Mouse (Mus musculus) 3T3-L1 (cell line): ENCODE measurements around the gene Ykt6.

Experiments used
- DNase-seq: peaks from one replicate; pipeline ENCODE4 v3.0.0-alpha.2; 2015; ENCODE audit warnings: low read depth, low spot score

The Ykt6 gene

DNA sequence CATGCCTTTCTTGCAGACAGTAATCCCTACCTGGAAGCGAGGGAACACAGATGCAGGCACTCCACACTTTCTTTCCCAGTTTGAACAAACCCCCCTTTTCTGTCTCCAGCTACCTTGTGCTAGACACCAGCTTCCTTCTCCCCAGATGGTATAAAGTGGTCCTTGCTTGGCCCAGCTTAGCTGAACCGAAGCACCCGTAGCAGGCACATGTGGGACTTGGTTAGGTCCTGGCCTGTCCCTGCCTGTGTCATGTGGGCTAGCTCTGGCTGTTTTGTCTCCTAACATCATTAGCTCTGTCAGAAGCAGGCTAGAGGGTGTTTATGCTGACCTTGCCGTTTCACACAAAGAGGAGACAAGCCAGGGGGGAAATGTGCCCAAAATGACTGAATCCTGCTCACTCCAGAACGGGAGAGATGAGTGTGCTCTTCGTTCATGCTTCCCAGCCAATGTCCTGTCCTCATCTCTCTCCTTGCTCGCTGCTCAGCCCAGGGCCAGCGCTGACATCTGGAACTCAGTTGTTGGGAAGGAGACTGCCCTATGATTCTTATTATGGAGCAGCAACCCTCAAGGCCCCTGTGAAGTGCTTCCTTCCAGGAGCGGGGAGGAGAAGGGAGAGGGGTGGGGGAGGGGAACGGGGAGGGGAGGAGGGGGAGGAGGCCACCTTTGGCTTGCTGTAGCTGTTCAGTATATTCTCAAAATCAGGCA is 6.8 kb upstream of the Ykt6 start:
- DNase-seq = no peak

DNA sequence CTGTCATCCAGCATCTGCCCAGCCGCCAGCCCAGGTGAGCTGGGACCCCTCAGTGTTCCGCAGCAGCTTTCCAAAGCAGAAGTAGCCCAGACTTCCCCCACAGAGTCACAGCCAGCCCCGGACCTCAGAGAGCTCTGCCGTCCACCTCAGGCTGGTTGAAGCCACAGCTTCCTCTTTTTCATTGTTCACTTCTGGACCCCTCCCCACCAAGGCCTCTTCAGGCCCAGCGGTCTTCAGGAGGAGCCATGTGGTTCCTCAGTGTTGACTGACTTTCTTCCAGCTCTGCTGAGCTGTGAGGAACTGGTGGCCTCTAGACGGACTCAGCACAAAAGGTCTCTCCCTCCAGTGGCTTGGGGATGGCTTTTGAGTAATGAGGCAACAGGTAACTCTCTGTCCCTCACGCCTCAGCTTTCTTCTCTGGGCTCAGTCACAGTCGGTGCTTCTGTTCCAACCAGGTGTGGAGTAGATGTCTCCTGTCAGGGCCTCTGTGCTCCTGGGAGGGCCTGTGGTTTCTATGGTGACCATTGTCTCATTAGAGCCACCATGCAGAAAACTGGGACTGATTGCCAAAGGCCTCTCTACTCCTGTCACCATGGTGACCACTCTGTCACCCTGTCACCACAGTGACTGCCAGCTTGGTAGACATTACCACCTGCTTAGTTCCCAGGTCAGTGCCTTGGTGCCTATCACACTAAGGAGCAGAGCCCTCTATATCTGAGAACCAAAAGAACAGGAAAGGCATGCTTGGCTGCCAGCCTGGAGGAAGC is 5.7 kb upstream of the Ykt6 start, which contains the start of gene Gck:
Gene Gck, minus strand, starts transcription at position 496 of the 767 bp plus-strand sequence.
- no peak for DNase-seq

DNA sequence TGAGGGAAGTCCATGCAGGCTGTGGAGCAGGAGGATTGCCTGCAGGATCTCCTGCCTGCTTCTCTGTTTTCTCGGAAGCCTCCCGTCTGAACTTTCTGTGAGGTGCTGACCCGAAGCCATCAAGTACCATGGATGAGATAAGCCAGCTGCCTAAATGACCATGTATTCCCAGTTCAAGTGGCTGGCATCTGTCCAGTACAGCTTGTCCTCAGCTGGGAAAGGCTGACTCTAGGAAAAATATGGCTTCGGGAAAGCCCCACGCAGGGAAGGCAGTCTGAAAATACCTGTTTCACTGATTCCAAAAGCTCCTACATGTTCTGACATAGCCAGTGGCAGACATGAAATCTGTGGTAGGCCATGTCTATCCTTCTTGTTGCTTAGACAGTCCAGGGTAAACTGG is 3.0 kb upstream of the Ykt6 start:
- DNase-seq = no peak

DNA sequence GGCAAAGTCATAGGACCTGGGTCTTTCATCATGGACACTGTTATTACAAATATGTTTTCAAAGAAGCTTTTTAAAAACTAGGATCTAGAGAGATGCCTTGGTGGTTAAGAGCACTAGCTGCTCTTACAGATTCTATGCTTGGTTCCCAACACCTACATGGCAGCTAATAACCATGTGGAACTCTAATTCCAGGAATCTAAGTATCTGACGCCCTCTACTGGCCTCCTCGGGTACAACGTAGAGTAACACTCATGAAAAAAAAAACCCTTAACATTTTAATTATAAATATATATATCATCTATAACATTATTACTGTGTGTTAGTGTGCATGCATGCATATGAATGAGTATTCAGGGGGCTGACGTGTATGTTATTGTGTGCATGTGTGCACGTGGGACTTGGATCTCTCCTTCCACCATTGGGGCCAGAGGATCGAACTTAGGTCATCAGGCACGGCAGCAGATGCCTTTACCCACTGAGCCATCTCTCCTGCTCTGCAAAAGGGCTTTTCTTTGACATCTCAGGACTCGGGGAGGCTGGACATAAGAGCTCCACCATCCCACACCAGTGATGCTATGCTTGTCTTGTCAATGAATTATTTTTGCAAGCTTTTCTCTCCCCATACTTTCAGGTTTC is 2.2 kb upstream of the Ykt6 start:
- DNase-seq = peak; percentile 71

DNA sequence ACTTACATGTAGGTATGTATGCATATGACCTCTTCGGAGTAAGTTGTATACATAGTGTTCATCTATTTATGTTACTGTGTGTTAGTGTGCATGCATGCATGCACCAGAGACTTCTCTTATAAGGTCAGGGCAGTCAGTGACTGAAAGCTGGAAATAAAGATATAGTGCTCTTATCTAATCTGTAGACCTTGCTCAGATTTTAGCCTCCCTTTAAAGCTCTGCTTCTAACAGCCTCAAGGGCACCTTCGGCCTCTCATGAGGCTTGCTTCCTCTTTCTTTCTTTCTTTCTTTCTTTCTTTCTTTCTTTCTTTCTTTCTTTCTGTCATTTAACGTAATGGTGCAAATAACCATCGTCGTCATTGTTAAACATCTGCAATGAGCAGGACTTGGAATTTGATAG is 1.1 kb upstream of the Ykt6 start:
- DNase-seq = no peak

DNA sequence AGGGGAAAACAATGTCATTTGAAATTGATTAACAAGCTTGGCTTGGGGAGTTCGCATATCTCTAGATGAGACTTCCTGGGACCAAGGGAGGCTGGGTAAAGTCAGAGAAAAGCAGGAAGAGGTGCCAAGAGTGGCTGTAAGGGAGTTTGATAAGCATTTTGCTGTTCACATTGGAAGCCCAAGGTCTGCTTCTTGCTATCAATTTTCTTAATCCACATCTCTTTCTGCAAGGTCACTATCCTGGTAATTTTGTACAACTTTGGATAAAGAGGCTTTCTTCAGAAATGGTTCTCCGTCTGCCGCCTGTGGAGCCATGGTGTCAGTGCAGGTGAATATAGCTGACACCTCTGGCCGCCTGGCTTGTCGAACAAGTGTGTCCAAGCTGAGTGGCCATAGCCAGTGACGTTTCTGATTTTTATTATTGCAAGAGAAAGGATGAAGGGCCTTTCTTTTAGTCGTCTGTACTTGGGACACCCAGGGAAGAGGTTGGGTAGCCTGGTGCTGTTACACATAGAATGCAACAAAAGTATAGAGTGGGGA is 458 bp upstream of the Ykt6 start:
- DNase-seq = peak; percentile 68

DNA sequence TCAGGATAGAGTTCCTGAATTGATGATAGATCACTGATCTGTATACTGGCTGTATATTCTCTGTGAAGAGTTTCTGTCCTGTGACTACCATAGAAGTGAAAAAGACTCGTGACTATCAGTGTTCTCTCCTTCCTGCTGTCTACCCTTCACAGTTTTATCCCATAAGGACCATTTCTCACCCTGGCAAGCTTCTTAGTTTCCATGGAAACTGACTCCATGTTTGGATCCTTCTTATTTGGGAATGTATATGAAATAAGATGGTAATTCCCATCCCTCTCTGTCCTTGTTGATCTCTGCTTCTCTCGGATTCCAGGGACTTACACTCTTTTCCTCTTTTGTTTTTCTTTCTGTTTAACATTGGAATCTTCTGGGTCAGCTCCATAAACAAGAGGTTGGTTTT is 4.6 kb downstream of the Ykt6 start:
- DNase-seq = no peak

DNA sequence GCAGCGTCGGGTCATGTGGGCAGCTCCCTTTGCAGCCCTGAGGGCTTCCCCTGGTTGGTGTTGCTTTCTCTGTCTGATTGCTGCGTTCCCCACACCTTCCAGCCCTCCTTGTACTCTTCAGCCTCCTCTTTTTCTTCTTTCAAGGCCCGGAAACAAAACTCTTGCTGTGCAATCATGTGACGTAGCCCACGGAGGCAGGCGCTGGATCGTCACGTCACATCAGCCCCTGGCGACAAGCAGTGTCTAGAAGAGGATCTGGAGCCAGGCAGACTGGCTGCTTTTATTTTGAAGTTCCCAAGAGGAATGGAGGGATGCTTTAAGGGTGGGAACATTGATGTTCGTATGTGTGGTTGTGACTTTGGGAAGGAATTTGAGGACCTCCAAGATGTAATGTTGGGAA is 10.4 kb downstream of the Ykt6 start:
- no peak for DNase-seq

DNA sequence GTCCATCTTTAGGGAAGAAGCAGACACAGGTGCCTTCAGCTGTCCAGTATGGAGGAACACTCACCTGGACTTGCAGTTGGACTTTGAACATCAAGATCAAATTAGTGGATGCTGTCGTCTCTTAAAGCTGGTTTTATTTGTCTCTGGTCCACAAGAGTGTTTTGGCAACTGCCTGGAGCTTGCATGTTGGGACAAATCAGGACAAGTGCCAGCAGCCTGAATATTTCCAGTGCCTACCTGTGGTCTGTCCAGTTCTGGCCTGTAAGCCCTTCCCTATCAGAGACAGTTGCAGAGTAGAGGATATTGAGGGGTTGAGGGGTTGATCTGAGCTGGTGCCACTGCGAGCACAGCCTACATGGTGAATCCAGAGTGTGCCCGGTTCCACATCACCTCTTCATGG is 11.3 kb downstream of the Ykt6 start:
- DNase-seq = no peak

DNA sequence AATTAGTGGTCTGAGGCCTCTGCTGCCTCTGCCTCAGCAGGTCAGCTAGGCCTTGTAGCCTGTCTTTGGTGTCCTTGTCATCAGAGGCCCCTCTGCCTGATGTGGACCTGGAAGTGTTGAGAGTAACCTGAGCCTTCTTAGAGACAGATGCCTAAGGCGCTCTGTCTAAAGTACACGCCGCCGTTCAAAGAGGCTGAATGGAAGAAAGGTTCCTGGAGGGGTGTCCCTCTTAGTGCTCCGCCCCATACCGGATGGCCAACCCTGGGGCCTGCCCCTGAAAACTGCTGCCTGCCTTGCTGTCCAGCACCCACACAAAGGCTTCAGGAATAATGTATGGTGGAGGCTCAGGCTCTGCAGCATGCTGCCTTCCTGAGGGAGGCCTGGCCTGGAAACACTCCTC is 12.7 kb downstream of the Ykt6 start:
- no peak for DNase-seq

DNA sequence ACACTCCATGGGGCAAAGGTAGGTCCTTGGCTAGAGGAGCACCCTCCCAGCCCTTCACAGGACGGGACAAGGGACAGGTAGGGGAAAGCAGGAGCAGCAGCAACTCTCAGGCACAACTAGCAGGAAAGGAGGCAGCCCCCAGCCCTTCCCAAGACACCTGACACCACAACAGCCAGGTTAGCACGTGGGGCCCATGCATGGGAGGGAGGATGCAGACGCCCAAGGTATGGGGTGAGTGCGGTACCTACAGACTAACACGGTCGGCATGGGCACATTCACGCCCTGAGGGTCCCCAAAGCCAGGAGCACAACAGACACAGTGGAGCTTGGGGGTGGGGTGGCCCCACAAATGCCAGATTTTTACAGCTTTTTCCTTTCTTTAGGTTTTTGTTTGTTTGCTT is 15.7 kb downstream of the Ykt6 start:
- DNase-seq = no peak

DNA sequence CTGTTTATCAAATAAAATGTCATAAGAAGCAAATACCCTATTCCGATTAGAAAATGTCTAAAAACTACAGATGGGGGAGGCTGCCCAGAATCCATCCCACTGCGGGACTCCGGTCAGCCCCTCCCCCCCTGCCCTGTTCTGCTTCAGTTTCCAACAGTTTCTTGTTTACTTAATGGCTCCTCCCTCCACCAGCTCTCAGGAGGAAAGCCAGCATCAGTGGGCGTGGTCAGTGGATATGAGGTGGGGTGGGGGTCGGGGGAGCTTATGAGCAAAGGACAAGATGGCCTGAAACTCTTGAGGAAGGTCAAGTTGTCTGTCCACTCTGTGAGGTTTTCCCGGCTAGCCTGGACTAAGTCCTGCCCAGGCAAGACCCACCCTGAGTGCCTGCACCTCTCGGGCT is 17.7 kb downstream of the Ykt6 start:
- no peak for DNase-seq

DNA sequence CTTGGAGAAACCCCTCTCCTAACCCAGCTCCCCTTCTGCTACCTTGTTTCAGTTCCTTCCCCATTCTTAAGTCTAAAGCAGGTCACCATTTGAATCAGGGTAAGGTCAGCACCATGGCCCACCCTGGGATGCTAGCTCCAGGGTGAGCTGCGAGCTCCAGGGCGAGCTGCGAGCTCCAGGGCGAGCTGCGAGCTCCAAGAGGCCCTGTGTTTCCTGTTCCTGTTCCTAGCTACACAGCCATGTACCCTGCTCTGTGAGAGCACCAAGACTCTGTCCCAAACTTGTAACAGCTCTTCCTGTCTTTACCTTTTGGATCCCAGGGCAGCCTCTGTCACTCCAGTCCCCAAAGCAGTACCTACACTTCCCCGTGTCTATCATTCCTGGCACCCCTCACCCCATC is 18.6 kb downstream of the Ykt6 start:
- no peak for DNase-seq

DNA sequence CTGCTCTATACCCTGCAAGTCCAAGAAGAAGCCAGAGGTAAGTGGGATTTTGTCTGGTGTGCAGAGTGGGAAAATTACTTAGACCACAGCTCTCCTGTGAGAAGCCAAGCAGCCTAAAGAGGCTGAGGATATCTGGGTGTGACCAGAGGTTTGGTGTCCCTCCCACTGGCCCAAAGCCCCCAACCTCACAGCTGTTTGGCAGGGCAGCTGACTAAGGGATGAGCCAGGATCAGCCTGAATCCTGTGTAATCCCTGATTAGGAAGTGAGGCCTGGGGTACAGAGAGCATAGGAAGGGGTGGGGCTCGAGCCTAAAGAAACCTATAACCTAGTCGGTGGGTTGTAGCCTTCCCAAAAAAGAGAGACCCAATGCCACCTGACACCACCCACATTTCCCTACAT is 19.6 kb downstream of the Ykt6 start:
- DNase-seq = no peak

DNA sequence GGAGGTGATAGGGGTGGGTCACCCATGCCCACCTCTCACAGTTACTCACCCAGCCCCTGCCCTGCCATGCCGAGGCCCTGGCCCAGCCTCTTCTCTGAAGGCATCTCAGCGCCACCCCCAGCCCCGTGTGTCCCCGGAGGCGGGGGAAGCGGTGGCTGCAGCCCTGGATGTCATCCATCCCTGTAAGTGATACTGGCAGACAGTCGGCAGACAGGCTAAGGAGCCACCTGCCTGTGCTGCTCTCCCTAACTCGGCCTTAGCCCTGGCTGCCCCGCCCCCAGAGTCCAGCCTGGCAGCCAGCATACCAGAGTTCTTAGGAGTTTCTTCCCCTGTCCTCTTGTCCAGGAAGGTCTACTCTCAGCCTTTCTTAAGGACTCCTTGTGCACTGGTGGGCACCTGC is 20.6 kb downstream of the Ykt6 start:
- no peak for DNase-seq

DNA sequence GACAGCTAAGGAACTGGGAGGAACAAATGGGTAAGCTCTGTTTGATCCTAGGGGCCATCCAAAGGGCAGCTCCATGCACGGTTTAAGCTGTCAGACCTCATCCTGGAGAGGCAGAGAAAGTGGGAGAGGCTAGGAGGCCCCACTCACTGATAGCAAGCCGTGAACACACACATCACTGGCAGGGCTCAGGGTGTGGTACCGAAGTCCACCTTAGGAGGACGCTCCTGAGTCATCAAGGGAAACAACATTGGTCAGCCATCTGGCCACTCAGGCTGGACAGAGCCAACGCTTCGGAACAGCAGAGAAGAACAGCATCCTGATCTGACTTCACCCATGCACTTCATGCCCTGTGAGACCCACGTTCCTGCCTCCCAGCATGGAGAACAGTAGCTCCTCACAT is 23.6 kb downstream of the Ykt6 start:
- no peak for DNase-seq

DNA sequence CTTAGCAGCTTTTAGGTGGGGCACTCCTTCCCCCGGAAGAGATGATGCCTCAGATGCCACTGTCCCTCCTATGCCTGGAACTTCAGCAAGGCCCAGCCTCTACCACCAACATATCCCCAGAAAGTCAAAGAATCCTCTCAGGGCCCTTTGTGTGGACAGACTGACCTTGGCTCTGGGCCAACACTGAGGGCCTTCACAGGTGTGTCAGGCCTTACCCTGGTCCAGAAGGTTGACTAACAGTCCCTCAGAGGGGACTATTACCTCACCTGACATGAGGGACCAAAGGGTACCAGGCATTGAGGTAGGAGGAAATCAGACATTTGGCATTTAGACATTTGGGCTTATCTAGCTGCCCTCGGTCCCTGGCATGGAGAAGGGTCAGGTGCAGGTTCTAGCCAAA is 24.6 kb downstream of the Ykt6 start:
- DNase-seq = no peak

DNA sequence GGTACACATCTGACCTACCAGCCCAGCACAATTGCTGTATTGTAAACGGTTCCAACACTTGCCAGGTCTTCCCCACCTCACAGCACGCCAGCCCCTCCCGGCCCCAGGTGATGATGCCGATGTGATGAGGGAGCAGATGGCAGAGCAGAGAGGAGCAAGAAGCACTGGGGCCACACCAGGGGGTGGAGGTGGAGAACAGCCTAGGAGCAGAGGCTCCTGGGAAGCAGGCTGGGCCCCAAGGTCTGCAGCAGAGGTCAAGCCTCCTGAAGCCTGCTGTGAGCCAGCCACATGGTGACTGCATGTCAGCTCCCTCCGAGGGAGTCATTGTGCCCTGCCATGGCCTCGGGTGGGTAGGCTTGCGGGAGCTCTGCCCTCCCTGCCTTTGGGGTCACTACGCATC is 25.1 kb downstream of the Ykt6 start:
- DNase-seq = no peak

DNA sequence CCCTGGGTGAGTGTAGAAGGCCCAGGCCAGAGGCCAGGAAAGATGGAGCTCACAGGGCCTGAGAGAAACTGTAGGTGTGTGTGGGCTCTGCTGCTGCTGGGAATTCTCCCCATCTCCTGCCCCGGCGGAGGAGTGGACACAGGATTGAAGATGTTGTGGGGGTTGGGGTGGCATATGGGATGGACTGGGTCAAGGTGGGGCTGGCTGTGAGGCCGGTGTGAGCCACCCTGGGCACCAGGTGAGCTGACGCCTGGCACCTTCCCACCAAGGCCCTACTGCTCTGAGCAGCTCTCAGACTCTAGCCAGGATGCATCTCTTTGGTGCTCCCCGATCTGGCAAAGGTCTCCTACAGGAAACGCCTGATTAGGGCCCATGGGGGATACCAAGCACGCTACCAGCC is 25.8 kb downstream of the Ykt6 start:
- no peak for DNase-seq

DNA sequence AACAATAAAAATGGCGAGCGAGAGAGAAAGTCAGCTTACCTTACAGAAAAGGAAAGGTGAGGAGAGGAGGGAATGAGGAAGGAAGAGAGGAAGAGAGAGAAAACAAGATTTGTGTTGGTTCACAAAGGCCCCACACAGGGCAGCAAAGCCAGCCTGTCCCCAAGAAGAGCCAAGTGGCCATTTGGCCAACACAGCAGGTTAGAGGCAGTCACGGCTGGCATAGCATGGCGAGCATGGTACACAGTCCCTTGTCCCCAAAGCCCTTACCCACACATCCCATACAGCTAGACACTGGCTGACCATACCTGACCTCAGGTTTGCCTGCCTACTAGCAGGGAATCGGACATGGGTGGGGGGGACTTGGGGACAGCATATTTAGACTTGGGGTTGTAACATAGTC is 28.1 kb downstream of the Ykt6 start:
- DNase-seq = no peak

DNA sequence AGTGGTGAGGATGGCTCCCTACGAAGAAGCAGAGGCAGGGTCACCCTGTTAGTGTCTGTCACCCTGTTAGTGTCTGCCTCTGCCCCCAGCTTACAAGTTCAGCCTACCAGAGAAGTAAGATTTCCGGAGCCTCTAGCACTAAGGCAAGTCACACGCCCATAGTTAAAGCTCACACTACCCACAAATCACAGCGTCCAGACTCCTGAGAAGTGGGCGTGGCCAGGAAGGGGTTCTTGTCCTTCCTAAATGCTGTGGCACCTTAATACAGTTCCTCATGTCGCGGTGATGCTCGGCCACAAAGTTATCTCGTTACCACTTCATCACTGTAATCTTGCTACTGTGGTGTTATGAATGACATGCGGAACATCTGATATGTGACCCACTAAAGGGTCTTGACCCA is 32.6 kb downstream of the Ykt6 start:
- no peak for DNase-seq

DNA sequence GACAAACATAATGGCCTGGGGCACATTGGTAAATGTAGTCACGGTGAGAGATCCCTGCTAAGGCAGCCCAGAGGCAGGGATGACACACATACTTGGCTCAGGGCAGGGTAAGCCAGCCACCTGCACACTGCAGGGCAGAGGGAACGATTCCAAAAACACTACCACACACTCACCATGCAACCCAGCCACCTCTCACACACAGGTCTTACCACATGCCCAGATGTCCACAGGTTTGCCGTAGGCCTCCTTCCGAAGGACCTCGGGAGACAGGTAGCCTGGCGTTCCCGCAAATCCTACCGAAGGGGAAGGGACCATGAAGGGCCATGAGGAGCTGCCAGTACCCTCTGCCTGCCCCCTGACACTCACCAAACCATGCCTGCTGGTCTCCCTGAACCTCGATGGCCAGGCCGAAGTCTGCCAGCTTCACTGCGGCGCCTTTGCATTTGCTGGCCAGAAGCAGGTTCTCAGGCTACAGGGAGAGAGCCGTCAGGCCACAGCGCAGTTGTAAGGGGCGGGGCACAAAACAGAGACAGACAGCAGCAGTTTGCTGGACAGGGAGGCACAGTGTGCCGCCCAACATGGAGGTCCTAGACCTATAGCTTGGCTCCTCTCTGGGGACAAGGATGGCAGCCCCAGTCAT is 34.6 kb downstream of the Ykt6 start:
- no peak for DNase-seq
